Mouse (Mus musculus): ENCODE measurements around the gene Blnk. TPM values are rescaled to one million over a fixed set of nuclear protein-coding genes. Genes with fewer than 3 reads are reported as not detected.
A peak's percentile ranks its signal among the peaks of the same experiment; 100 is the strongest.

The Blnk gene
- polyA plus RNA-seq, 1 experiment from 2014 or later, result 0.25 TPM

GRCm38 (mm10) chr19:41019164-41019675 lies 24.9 kb upstream of the Blnk start:
- H3K27me3 ChIP-seq, result peaks cover 31% of the 10 kb centered on the region
- no peak for ATAC-seq (replicated peaks; ENCODE audit: insufficient number of reproducible peaks, insufficient read depth, low FRiP score, low read depth)
- H3K4me2 ChIP-seq, result no peak overlapping the region
- no peak overlapping the region for H3K4me3 ChIP-seq
- no peak overlapping the region for H3K27ac ChIP-seq
- WGBS, result 67% methylated on average over 5 of the region's 5 CpGs
- H3K4me1 ChIP-seq (replicated peaks), result peaks cover 4% of the 10 kb centered on the region; the same call in 1 of the 2 replicates
- H3K36me3 ChIP-seq, result no peaks in the 10 kb centered on the region
- H3K9ac ChIP-seq, result no peak overlapping the region
- no peaks in the 10 kb centered on the region for H3K9me3 ChIP-seq (replicated peaks)

GRCm38 (mm10) chr19:41015951-41016716 lies 21.8 kb upstream of the Blnk start:
- H3K27ac ChIP-seq, result no peak overlapping the region
- no peaks in the 10 kb centered on the region for H3K36me3 ChIP-seq
- H3K4me1 ChIP-seq (replicated peaks), result peaks cover 4% of the 10 kb centered on the region; the same call in 1 of the 2 replicates
- 17% methylated on average over 14 of the region's 14 CpGs for WGBS
- H3K9ac ChIP-seq, result peak overlapping the region; percentile 25; the same call in 1 of the 2 replicates
- 0 out of 2 replicates have a peak, but pooled peaks have one; percentile 41 for ATAC-seq (replicated peaks; ENCODE audit: insufficient number of reproducible peaks, insufficient read depth, low FRiP score, low read depth)
- H3K4me3 ChIP-seq, result peak overlapping the region; percentile 22; the same call in 1 of the 2 replicates
- peak overlapping the region; percentile 56 for H3K4me2 ChIP-seq
- H3K27me3 ChIP-seq, result peaks cover 46% of the 10 kb centered on the region
- H3K9me3 ChIP-seq (replicated peaks), result no peaks in the 10 kb centered on the region

DNA sequence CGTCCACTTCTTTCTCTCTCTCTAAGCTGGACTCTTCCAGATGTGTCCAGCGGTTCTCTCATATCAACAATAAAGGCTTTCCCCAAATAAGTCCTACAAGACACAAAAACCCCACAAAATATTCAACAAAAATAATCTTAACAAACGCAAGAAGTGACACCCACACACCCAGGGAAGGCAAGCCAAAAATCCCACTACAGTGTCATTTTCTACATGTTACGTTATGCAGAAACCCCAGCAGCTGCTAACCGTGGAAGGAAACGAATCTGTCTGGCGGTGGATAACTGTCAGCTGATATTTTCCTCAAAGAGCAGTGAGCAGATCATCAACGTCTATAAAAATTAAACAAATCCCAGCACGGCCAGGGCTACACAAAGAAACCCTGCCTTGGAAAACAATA lies 19.7 kb upstream of the Blnk start:
- H3K27ac ChIP-seq, result no peak overlapping the region
- no peaks in the 10 kb centered on the region for H3K9me3 ChIP-seq (replicated peaks)
- no peak overlapping the region for H3K9ac ChIP-seq
- ATAC-seq (replicated peaks; ENCODE audit: insufficient number of reproducible peaks, insufficient read depth, low FRiP score, low read depth), result no peak
- H3K27me3 ChIP-seq, result peaks cover 33% of the 10 kb centered on the region
- 14% methylated on average over 9 of the region's 9 CpGs for WGBS
- peaks cover 4% of the 10 kb centered on the region; the same call in 1 of the 2 replicates for H3K4me1 ChIP-seq (replicated peaks)
- no peaks in the 10 kb centered on the region for H3K36me3 ChIP-seq
- H3K4me3 ChIP-seq, result no peak overlapping the region
- H3K4me2 ChIP-seq, result no peak overlapping the region

- no peaks in the 10 kb centered on the region for H3K9me3 ChIP-seq (replicated peaks)
- 3% methylated on average over 5 of the region's 5 CpGs for WGBS
- H3K9ac ChIP-seq, result no peak overlapping the region
- H3K4me2 ChIP-seq, result no peak overlapping the region
- H3K4me3 ChIP-seq, result no peak overlapping the region
- H3K36me3 ChIP-seq, result no peaks in the 10 kb centered on the region
- H3K4me1 ChIP-seq (replicated peaks), result peaks cover 4% of the 10 kb centered on the region; the same call in 1 of the 2 replicates
- ATAC-seq (replicated peaks; ENCODE audit: insufficient number of reproducible peaks, insufficient read depth, low FRiP score, low read depth), result no peak
- H3K27me3 ChIP-seq, result peaks cover 30% of the 10 kb centered on the region
- H3K27ac ChIP-seq, result no peak overlapping the region
These were observed 19.3 kb upstream of the Blnk start for GRCm38 (mm10) chr19:41013591-41013990.

DNA sequence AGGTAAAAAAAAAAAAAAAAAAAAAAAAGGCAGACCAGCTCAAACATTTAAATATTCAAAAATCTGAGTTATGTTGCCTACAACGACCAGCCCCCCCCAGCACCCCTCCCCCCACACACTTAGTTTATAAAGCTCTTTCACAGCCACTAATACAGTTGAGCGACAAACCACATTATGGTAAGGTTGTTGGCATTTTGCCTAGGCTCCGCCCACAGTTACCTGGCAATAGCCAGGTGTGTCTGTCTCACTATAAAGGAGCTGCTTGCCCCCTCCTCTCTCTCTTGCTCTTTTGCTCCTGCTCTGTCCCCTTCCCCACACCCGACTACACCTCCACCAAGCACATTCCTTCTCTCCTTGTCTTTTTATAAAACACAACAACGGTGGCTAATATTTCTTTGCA lies 17.3 kb upstream of the Blnk start:
- Histone ChIP-seq H3K27ac (no peak overlapping the region), H3K36me3 (no peaks in the 10 kb centered on the region), H3K4me2 (no peak overlapping the region), H3K4me1 (replicated peaks) (peaks cover 4% of the 10 kb centered on the region; the same call in 1 of the 2 replicates), H3K9me3 (replicated peaks) (no peaks in the 10 kb centered on the region), H3K4me3 (no peak overlapping the region), H3K9ac (no peak overlapping the region), H3K27me3 (peaks cover 25% of the 10 kb centered on the region)
- WGBS, result 28% methylated on average over 5 of the region's 5 CpGs
- no peak for ATAC-seq (replicated peaks; ENCODE audit: insufficient number of reproducible peaks, insufficient read depth, low FRiP score, low read depth)

DNA sequence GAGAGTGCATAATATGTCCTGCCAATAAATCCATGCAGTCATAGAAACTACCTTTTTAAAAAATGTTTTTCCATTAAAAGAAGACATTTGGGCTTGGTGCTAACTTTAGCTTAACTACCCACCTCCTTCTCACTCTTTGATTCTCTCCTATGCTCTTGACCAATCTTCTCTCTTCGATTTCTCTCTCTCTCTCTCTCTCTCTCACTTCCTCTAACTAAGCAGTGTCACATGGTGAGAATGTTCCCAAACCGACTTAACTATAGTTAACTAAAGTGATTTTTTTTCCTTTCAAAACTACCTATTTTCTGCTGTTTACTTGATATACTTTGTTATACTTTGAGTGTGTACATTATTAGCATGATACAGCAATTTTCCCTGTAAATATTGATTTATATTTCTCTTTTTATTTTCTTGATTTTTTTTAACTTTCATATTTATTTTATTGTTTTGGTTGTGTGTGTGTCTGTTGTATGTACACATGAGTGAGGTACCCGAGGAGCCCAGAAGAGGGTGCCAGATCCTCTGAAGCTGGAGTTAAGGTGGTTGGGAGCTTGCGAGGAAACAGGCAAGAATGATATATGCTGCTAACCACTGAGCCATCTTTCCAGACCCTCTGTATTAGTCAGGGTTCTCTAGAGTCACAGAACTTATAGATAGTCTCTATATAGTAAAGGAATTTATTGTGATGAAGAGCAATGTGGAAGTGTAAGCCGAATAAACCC lies 14.5 kb upstream of the Blnk start:
- no peak overlapping the region for H3K4me2 ChIP-seq
- H3K36me3 ChIP-seq, result no peaks in the 10 kb centered on the region
- ATAC-seq (replicated peaks; ENCODE audit: insufficient number of reproducible peaks, insufficient read depth, low FRiP score, low read depth), result no peak
- H3K9ac ChIP-seq, result no peak overlapping the region
- H3K9me3 ChIP-seq (replicated peaks), result no peaks in the 10 kb centered on the region
- WGBS, result 88% methylated on average over 5 of the region's 5 CpGs
- H3K27me3 ChIP-seq, result peaks cover 11% of the 10 kb centered on the region
- no peak overlapping the region for H3K4me3 ChIP-seq
- no peak overlapping the region for H3K27ac ChIP-seq
- H3K4me1 ChIP-seq (replicated peaks), result no peaks in the 10 kb centered on the region; the same call in 1 of the 2 replicates

- WGBS, result 59% methylated on average over 4 of the region's 4 CpGs
- H3K4me1 ChIP-seq (replicated peaks), result no peaks in the 10 kb centered on the region
- H3K4me2 ChIP-seq, result no peak overlapping the region
- H3K27me3 ChIP-seq, result peaks cover 7% of the 10 kb centered on the region; the same call in 1 of the 2 replicates
- no peak overlapping the region for H3K27ac ChIP-seq
- H3K9me3 ChIP-seq (replicated peaks), result no peaks in the 10 kb centered on the region
- no peak overlapping the region for H3K4me3 ChIP-seq
- H3K36me3 ChIP-seq, result no peaks in the 10 kb centered on the region
- ATAC-seq (replicated peaks; ENCODE audit: insufficient number of reproducible peaks, insufficient read depth, low FRiP score, low read depth), result no peak
- H3K9ac ChIP-seq, result no peak overlapping the region
These were observed 13.4 kb upstream of the Blnk start for GRCm38 (mm10) chr19:41007733-41008132.

- H3K27me3 ChIP-seq, result peaks cover 3% of the 10 kb centered on the region; the same call in 1 of the 2 replicates
- H3K4me1 ChIP-seq (replicated peaks), result no peaks in the 10 kb centered on the region
- ATAC-seq (replicated peaks; ENCODE audit: insufficient number of reproducible peaks, insufficient read depth, low FRiP score, low read depth), result no peak
- 30% methylated on average over 6 of the region's 6 CpGs for WGBS
- H3K4me3 ChIP-seq, result no peak overlapping the region
- no peak overlapping the region for H3K27ac ChIP-seq
- no peak overlapping the region for H3K4me2 ChIP-seq
- H3K36me3 ChIP-seq, result no peaks in the 10 kb centered on the region
- H3K9me3 ChIP-seq (replicated peaks), result no peaks in the 10 kb centered on the region
- H3K9ac ChIP-seq, result no peak overlapping the region
These were observed 13.0 kb upstream of the Blnk start for GRCm38 (mm10) chr19:41007326-41007725.

DNA sequence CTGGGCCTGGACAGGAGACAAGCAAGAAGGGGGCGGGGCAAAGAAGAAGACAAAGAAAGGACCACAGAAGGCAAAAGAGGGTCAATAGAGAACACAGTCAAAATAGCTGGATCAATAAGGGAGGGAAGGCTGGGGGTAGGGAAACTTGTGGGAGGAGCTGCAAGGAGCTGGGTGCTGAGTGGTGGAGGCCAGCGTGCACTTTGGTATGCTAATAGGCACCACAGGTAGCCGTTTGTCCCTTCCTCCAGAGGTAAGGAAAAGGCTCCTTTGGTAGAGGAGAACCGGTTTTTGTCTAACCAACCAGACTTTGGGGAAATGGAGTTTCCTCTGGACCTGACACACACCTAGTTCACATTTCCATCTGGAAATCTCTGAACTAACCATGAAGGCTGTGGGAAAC lies 12.3 kb upstream of the Blnk start:
- peaks cover under 1% of the 10 kb centered on the region; the same call in 1 of the 2 replicates for H3K27me3 ChIP-seq
- H3K4me3 ChIP-seq, result no peak overlapping the region
- no peaks in the 10 kb centered on the region for H3K36me3 ChIP-seq
- no peak overlapping the region for H3K9ac ChIP-seq
- WGBS, result 30% methylated on average over 4 of the region's 4 CpGs
- H3K4me2 ChIP-seq, result no peak overlapping the region
- no peaks in the 10 kb centered on the region for H3K9me3 ChIP-seq (replicated peaks)
- no peak overlapping the region for H3K27ac ChIP-seq
- H3K4me1 ChIP-seq (replicated peaks), result no peaks in the 10 kb centered on the region
- no peak for ATAC-seq (replicated peaks; ENCODE audit: insufficient number of reproducible peaks, insufficient read depth, low FRiP score, low read depth)

DNA sequence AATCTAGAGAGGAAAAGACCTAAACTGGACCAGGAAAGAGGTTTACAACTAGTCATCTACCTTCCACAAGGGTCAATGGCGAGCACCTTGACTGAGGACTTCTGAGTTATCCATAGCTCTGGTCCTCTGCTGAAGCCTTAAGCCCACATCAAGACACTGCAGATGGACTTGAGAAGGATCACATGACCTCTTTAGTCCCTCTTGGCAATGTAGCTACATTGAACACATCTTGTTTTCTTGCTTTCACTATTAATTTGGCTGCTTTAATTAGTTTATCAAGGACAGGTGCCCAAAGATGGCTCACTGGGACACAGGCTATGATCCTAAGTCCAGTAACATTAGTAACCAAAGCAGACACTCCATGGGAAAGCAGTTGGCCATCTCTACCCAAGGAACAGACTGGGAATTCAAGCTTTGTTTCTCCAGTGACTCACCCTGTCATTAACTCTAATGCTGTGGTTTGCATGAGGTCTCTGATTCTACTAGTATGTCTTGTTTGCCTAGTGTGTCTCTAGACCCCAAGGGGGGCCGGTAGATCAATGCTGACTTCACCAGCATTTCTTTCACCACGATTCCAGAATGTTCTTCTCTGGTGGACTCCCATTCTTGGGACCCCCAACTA lies 9.5 kb upstream of the Blnk start:
- no peaks in the 10 kb centered on the region for H3K9me3 ChIP-seq (replicated peaks)
- H3K27ac ChIP-seq, result no peak overlapping the region
- no peaks in the 10 kb centered on the region for H3K4me1 ChIP-seq (replicated peaks)
- no peak for ATAC-seq (replicated peaks; ENCODE audit: insufficient number of reproducible peaks, insufficient read depth, low FRiP score, low read depth)
- H3K4me2 ChIP-seq, result no peak overlapping the region
- no peak overlapping the region for H3K9ac ChIP-seq
- no peaks in the 10 kb centered on the region for H3K27me3 ChIP-seq
- H3K4me3 ChIP-seq, result no peak overlapping the region
- H3K36me3 ChIP-seq, result no peaks in the 10 kb centered on the region
- WGBS, result 76% methylated on average over 3 of the region's 3 CpGs

GRCm38 (mm10) chr19:40999569-40999968 lies 5.2 kb upstream of the Blnk start:
- ATAC-seq (replicated peaks; ENCODE audit: insufficient number of reproducible peaks, insufficient read depth, low FRiP score, low read depth), result no peak
- no peak overlapping the region for H3K27ac ChIP-seq
- no peaks in the 10 kb centered on the region for H3K4me1 ChIP-seq (replicated peaks)
- H3K36me3 ChIP-seq, result no peaks in the 10 kb centered on the region
- no peak overlapping the region for H3K9ac ChIP-seq
- WGBS, result 59% methylated on average over 3 of the region's 3 CpGs
- no peak overlapping the region for H3K4me3 ChIP-seq
- 0 out of 2 replicates have a peak, but pooled peaks cover 5% of the 10 kb centered on the region for H3K27me3 ChIP-seq
- H3K4me2 ChIP-seq, result no peak overlapping the region
- H3K9me3 ChIP-seq (replicated peaks), result no peaks in the 10 kb centered on the region
